Mouse (Mus musculus) stomach, embryonic 16.5 days (tissue): ENCODE data around the gene Exosc7. TPM values are rescaled to one million over a fixed set of nuclear protein-coding genes. Genes with fewer than 3 reads are reported as not detected.
A peak's percentile ranks its signal among the peaks of the same experiment; 100 is the strongest.

ENCODE experiments used
- ATAC-seq: fragments of 200-750 bp; cut with Nextera tagmentation; 2 replicates; pipeline ENCODE4 v1.8.0; 2017; ENCODE audit warnings: moderate number of reproducible peaks, moderate TSS enrichment; ENCODE audit not compliant: insufficient read depth, low FRiP score
- H3K27ac ChIP-seq: fragments of 300-500 bp; sonication (generic); 2 replicates; pipeline ENCODE4 v1.5.1; 2014; ENCODE audit warnings: low read length
- H3K27me3 ChIP-seq: fragments of 300-500 bp; sonication (generic); 2 replicates; pipeline ENCODE4 v1.6.1; 2014; ENCODE audit warnings: low read length, control low read depth, mixed read lengths; ENCODE audit not compliant: control insufficient read depth, insufficient read depth
- H3K36me3 ChIP-seq: fragments of 300-500 bp; sonication (generic); 2 replicates; pipeline ENCODE4 v1.6.1; 2014; ENCODE audit warnings: low read length; ENCODE audit not compliant: control insufficient read depth, insufficient read depth
- H3K4me1 ChIP-seq: fragments of 300-500 bp; sonication (generic); 2 replicates; pipeline ENCODE4 v1.6.1; 2014; ENCODE audit warnings: low read length, control low read depth, mixed read lengths; ENCODE audit not compliant: control insufficient read depth, insufficient read depth
- H3K4me2 ChIP-seq: fragments of 300-500 bp; sonication (generic); 2 replicates; pipeline ENCODE4 v1.6.1; 2014; ENCODE audit warnings: low read depth, low read length, mixed read lengths
- H3K4me3 ChIP-seq: fragments of 300-500 bp; sonication (generic); replicated peaks from 2 replicates; pipeline ENCODE4 v1.5.1; 2014; ENCODE audit warnings: mild to moderate bottlenecking, low read length
- H3K9ac ChIP-seq: fragments of 300-500 bp; sonication (generic); 2 replicates; pipeline ENCODE4 v1.6.1; 2014; ENCODE audit warnings: low read length
- H3K9me3 ChIP-seq: fragments of 300-500 bp; sonication (generic); replicated peaks from 2 replicates; pipeline ENCODE4 v1.6.1; 2016; ENCODE audit warnings: low read length, control low read depth; ENCODE audit not compliant: control insufficient read depth
- WGBS: fragments of 180-500 bp; shearing (Covaris S2); extraction: QIAGEN DNeasy Blood & Tissue Kit; methylation state at CpG from one replicate; pipeline ENCODE4 v1.1.7; 2014; 5-methylcytosine and 5-hydroxymethylcytosine counted together
- polyA plus RNA-seq: library from polyadenylated mRNA; unstranded; fragments of >200 nt; fragmentation: Nextera tagmentation; extraction: Ambion mirVana; gene quantifications from 2 replicates; pipeline ENCODE4 v1.2.1, GENCODE M21; 2015

Exosc7 gene
- polyA plus RNA-seq, 1 experiment from 2014 or later: 112 TPM

GRCm38 (mm10) chr9:123152026-123152425 lies 39.0 kb downstream of the Exosc7 start:
- peaks cover 3% of the 10 kb centered on the region; the same call in 1 of the 2 replicates for H3K4me1 ChIP-seq
- no peaks in the 10 kb centered on the region for H3K36me3 ChIP-seq
- H3K9me3 ChIP-seq: no peaks in the 10 kb centered on the region
- H3K9ac ChIP-seq: no peak overlapping the region
- H3K4me3 ChIP-seq: no peak overlapping the region
- ATAC-seq: no peak
- 48% methylated on average over 3 of the region's 3 CpGs for WGBS
- no peak overlapping the region for H3K4me2 ChIP-seq
- no peaks in the 10 kb centered on the region for H3K27me3 ChIP-seq
- no peak overlapping the region for H3K27ac ChIP-seq

- Histone ChIP-seq H3K27ac (no peak overlapping the region), H3K4me2 (no peak overlapping the region), H3K9ac (no peak overlapping the region), H3K4me3 (no peak overlapping the region), H3K9me3 (no peaks in the 10 kb centered on the region), H3K27me3 (no peaks in the 10 kb centered on the region), H3K4me1 (peaks cover 3% of the 10 kb centered on the region; the same call in 1 of the 2 replicates), H3K36me3 (no peaks in the 10 kb centered on the region)
- no peak for ATAC-seq
- 82% methylated on average over 2 of the region's 2 CpGs for WGBS
Observed at GRCm38 (mm10) chr9:123153121-123153520, 40.1 kb downstream of the Exosc7 start.

DNA sequence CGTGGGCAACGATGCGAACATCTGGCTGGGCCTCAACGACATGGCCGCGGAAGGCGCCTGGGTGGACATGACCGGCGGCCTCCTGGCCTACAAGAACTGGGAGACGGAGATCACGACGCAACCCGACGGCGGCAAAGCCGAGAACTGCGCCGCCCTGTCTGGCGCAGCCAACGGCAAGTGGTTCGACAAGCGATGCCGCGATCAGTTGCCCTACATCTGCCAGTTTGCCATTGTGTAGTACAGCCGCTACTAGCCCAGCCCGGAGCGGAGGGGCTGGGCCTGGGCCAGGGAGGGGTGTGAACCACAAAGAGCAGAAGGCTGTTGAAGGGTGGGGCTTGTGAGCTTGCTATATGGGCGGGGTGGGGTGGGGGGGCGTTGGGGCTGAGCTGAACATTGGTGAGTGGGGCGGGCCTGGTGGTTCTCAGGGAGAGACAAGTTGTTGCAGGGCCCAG lies 43.9 kb downstream of the Exosc7 start:
- Histone ChIP-seq H3K27me3 (no peaks in the 10 kb centered on the region), H3K4me2 (peak overlapping the region; percentile 42), H3K9ac (peak overlapping the region; percentile 55), H3K36me3 (no peaks in the 10 kb centered on the region), H3K27ac (no peak overlapping the region), H3K4me3 (peak overlapping the region; percentile 12; the same call in 1 of the 2 replicates), H3K4me1 (no peaks in the 10 kb centered on the region; the same call in 1 of the 2 replicates), H3K9me3 (no peaks in the 10 kb centered on the region)
- peak; percentile 80; the same call in 1 of the 2 replicates for ATAC-seq
- WGBS: 24% methylated on average over 30 of the region's 30 CpGs

DNA sequence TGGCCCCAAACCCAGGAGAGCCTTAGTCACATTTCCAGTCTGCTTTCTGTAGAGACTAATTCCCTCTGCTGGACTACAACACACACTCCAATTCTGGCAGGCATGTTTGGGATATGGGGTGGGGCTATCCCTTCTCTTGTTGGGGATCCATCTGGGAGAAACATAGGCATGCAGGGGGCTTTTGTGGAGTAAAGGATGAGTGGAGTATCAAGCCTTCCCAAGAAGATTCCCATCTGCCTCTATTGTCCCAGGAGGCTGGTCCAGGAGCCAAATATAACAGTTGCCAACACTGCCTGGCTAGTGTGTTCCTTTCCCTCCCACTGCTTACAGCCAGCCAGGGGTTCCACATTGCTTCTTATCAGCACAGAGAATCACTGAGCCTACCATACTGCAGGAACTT lies 44.7 kb downstream of the Exosc7 start:
- no peak for ATAC-seq
- Histone ChIP-seq H3K4me2 (no peak overlapping the region), H3K27me3 (no peaks in the 10 kb centered on the region), H3K4me1 (no peaks in the 10 kb centered on the region; the same call in 1 of the 2 replicates), H3K9me3 (no peaks in the 10 kb centered on the region), H3K27ac (no peak overlapping the region), H3K9ac (no peak overlapping the region), H3K4me3 (no peak overlapping the region), H3K36me3 (no peaks in the 10 kb centered on the region)

- Histone ChIP-seq H3K4me3 (no peak overlapping the region), H3K4me1 (no peaks in the 10 kb centered on the region; the same call in 1 of the 2 replicates), H3K27ac (no peak overlapping the region), H3K4me2 (no peak overlapping the region), H3K9ac (no peak overlapping the region), H3K36me3 (no peaks in the 10 kb centered on the region), H3K9me3 (no peaks in the 10 kb centered on the region), H3K27me3 (no peaks in the 10 kb centered on the region)
- ATAC-seq: no peak
- 46% methylated on average over 8 of the region's 8 CpGs for WGBS
Observed at GRCm38 (mm10) chr9:123158125-123158836, 45.3 kb downstream of the Exosc7 start.

DNA sequence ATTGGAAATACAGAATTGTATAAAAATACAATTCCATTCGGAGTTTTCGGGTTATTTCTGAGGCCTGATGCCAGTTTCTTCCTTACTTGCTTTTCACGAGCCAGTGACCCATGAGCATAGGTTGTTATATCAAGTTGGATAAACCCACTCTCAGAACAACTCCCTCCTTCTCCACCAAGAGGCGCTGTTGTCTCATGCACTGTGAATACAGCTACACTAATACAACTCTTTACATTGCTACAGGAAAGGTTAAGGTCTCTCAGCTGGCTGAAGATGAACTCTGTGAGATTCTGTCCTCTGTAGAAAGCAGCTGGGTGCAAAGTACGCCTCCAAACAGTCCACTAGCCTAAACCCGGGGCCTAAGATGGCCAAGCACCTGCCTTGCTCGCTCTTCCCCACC lies 46.3 kb downstream of the Exosc7 start:
- H3K9ac ChIP-seq: no peak overlapping the region
- no peaks in the 10 kb centered on the region for H3K9me3 ChIP-seq
- no peaks in the 10 kb centered on the region; the same call in 1 of the 2 replicates for H3K4me1 ChIP-seq
- no peaks in the 10 kb centered on the region for H3K27me3 ChIP-seq
- no peak overlapping the region for H3K4me2 ChIP-seq
- WGBS: 55% methylated on average over 7 of the region's 7 CpGs
- H3K27ac ChIP-seq: no peak overlapping the region
- ATAC-seq: no peak
- H3K36me3 ChIP-seq: no peaks in the 10 kb centered on the region
- H3K4me3 ChIP-seq: no peak overlapping the region

GRCm38 (mm10) chr9:123161792-123162191 lies 48.8 kb downstream of the Exosc7 start:
- WGBS: 56% methylated on average over 2 of the region's 2 CpGs

GRCm38 (mm10) chr9:123162985-123163694 lies 50.1 kb downstream of the Exosc7 start:
- ATAC-seq: no peak; the same call in 1 of the 2 replicates

More at GRCm38 (mm10) chr9:123161792-123162191, 48.8 kb downstream of the Exosc7 start:
- Histone ChIP-seq H3K4me2 (no peak overlapping the region), H3K4me3 (no peak overlapping the region), H3K36me3 (no peaks in the 10 kb centered on the region), H3K27me3 (no peaks in the 10 kb centered on the region), H3K9me3 (no peaks in the 10 kb centered on the region), H3K27ac (no peak overlapping the region), H3K4me1 (no peaks in the 10 kb centered on the region; the same call in 1 of the 2 replicates), H3K9ac (no peak overlapping the region)
- no peak for ATAC-seq

DNA sequence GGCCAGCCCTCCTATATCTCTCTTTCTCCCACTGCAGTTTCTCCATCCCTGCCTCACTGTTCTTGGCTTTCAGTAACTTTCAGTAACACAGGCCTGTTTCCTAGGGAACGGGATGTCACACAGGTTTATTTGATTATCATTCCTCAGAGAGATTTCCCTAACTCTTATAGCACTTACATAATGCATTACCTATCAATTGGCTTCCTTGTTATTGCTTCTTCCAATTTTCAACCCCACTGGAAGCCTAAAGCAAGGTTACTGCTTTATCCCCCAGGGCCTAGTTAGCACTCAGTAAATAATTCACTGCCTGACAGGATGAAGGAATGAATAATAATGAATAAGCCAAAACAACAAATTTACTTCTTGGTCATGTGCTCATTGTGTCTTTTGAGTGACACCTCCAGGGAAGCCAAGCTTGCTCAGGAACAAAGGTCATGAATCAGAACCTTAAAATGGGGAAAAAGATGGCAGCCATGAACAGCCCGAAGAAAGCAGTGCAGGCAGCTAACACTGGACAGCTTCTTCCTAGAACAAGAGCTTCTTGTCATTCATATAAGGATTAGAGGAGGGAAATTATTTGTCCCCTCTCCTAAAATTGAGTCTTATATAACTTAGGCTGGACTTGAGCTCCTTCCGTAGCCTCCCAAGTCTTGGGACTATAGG lies 52.9 kb downstream of the Exosc7 start:
- Histone ChIP-seq H3K36me3 (no peaks in the 10 kb centered on the region), H3K27me3 (no peaks in the 10 kb centered on the region), H3K4me2 (no peak overlapping the region), H3K4me3 (no peak overlapping the region), H3K27ac (no peak overlapping the region), H3K9ac (no peak overlapping the region), H3K9me3 (no peaks in the 10 kb centered on the region), H3K4me1 (no peaks in the 10 kb centered on the region)
- 92% methylated on average over 3 of the region's 3 CpGs for whole genome bisulfite sequencing
- no peak for ATAC-seq

More at GRCm38 (mm10) chr9:123162985-123163694, 50.1 kb downstream of the Exosc7 start:
- Histone ChIP-seq H3K9me3 (no peaks in the 10 kb centered on the region), H3K9ac (no peak overlapping the region), H3K4me2 (no peak overlapping the region), H3K27ac (no peak overlapping the region), H3K4me1 (no peaks in the 10 kb centered on the region), H3K27me3 (no peaks in the 10 kb centered on the region), H3K4me3 (no peak overlapping the region), H3K36me3 (no peaks in the 10 kb centered on the region)
- WGBS: 78% methylated on average over 4 of the region's 4 CpGs
